Mouse (Mus musculus) layer of hippocampus, adult 9-10 months (tissue): ENCODE measurements around the gene Myh2.

Experiments used
- DNase-seq: peaks from one replicate; pipeline ENCODE4 v3.0.0; 2022; ENCODE audit warnings: low spot score

Gene Myh2

GRCm38 (mm10) chr11:67170727-67171126, at the start of gene Myh2:
Gene Myh2, plus strand, starts transcription at chr11:67171027.
- no peak for DNase-seq

- DNase-seq, result no peak
Measured at GRCm38 (mm10) chr11:67124943-67125342, 45.9 kb upstream of the Myh2 start.

- no peak for DNase-seq
Measured at GRCm38 (mm10) chr11:67125361-67125760, 45.5 kb upstream of the Myh2 start.

GRCm38 (mm10) chr11:67133526-67133925, 37.3 kb upstream of the Myh2 start:
- DNase-seq, result no peak

GRCm38 (mm10) chr11:67134654-67135053, 36.2 kb upstream of the Myh2 start:
- DNase-seq, result no peak

GRCm38 (mm10) chr11:67135532-67135931, 35.3 kb upstream of the Myh2 start:
- DNase-seq, result no peak

GRCm38 (mm10) chr11:67139556-67139955, 31.3 kb upstream of the Myh2 start:
- DNase-seq, result no peak

GRCm38 (mm10) chr11:67140175-67140574, 30.7 kb upstream of the Myh2 start:
- DNase-seq, result no peak

- DNase-seq, result no peak
Measured at GRCm38 (mm10) chr11:67141031-67141430, 29.8 kb upstream of the Myh2 start.

GRCm38 (mm10) chr11:67142047-67142446, 28.8 kb upstream of the Myh2 start:
- DNase-seq, result no peak

GRCm38 (mm10) chr11:67143065-67143464, 27.8 kb upstream of the Myh2 start:
- DNase-seq, result no peak

- no peak for DNase-seq
Measured at GRCm38 (mm10) chr11:67143863-67144498, 26.8 kb upstream of the Myh2 start.

GRCm38 (mm10) chr11:67144559-67145265, 26.1 kb upstream of the Myh2 start:
- DNase-seq, result no peak

GRCm38 (mm10) chr11:67145482-67146408, 25.1 kb upstream of the Myh2 start:
- no peak for DNase-seq

GRCm38 (mm10) chr11:67146409-67147282, 24.2 kb upstream of the Myh2 start:
- no peak for DNase-seq

GRCm38 (mm10) chr11:67147283-67147921, 23.4 kb upstream of the Myh2 start:
- DNase-seq, result no peak

- DNase-seq, result no peak
Measured at GRCm38 (mm10) chr11:67148286-67149012, 22.4 kb upstream of the Myh2 start.

GRCm38 (mm10) chr11:67150237-67150636, 20.6 kb upstream of the Myh2 start:
- no peak for DNase-seq

- no peak for DNase-seq
Measured at GRCm38 (mm10) chr11:67151159-67151558, 19.7 kb upstream of the Myh2 start.
